Comparison of ENCODE assay signal across 8 mouse cellular contexts in the genomic region with DNA sequence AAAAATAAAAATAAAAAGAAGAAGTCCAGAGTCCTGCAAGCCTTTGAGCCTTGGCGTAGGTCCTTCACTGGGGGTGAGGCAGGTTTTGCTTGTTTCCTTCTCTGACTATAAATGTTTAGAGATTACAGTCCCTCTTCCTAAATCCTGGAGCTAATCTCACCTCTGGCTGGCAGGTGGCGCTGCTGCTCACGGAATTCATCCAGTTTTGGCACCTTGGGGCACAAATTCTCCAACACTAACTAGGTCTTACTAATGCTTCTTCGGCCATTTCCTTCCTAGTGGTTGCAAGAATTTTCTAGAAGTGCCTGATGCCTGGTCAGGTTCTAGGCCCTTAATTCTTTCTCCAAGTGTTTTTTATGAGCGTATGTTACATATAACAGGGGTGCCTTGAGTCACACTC. TPM values are rescaled to one million over a fixed set of nuclear protein-coding genes. Genes with fewer than 3 reads are reported as not detected.
DNase-seq lines count a peak whose midpoint lies in the region; ATAC-seq and TF ChIP-seq lines count a peak whose summit lies in the region.

No protein-coding gene starts in this region.

- no peaks in the 10 kb centered on the region for H3K9me3 ChIP-seq in hindbrain, embryonic 10.5 days
- H3K9me3 ChIP-seq in hindbrain, embryonic 16.5 days (ENCODE audit: control insufficient read depth, low read length): no peaks in the 10 kb centered on the region

- H3K27me3 ChIP-seq in hindbrain, embryonic 10.5 days (ENCODE audit: insufficient read depth, poor library complexity, severe bottlenecking): peaks cover 5% of the 10 kb centered on the region; the same call in 1 of the 2 replicates
- no peaks in the 10 kb centered on the region for H3K27me3 ChIP-seq in hindbrain, embryonic 16.5 days (replicated peaks; ENCODE audit: control insufficient read depth, insufficient read depth, low read length)

- TF ChIP-seq POLR2A in brain, embryonic 14.5 days (IDR thresholded peaks at IDR 0.05; ENCODE audit: borderline replicate concordance, extremely low read depth, insufficient read depth, insufficient read length, poor library complexity, severe bottlenecking): no peak

- peaks cover 66% of the 10 kb centered on the region for H3K36me3 ChIP-seq in hindbrain, embryonic 10.5 days
- peaks cover 34% of the 10 kb centered on the region for H3K36me3 ChIP-seq in hindbrain, embryonic 16.5 days (ENCODE audit: control insufficient read depth, insufficient read depth, low read length)

- H3K4me2 ChIP-seq in hindbrain, embryonic 16.5 days (ENCODE audit: low read length): no peak overlapping the region

- H3K27ac ChIP-seq in hindbrain, embryonic 10.5 days: no peak overlapping the region
- no peak overlapping the region for H3K27ac ChIP-seq in hindbrain, embryonic 16.5 days (ENCODE audit: low read depth, low read length)

- H3K4me1 ChIP-seq in hindbrain, embryonic 10.5 days (replicated peaks): peaks cover 25% of the 10 kb centered on the region
- H3K4me1 ChIP-seq in hindbrain, embryonic 16.5 days (ENCODE audit: control insufficient read depth, insufficient read depth, low read depth, low read length): peaks cover 12% of the 10 kb centered on the region

- no peak overlapping the region for H3K4me3 ChIP-seq in hindbrain, embryonic 10.5 days
- no peak overlapping the region for H3K4me3 ChIP-seq in hindbrain, embryonic 16.5 days (ENCODE audit: low read length)

- H3K9ac ChIP-seq in hindbrain, embryonic 16.5 days (ENCODE audit: low read depth, low read length): no peak overlapping the region

- TF ChIP-seq CTCF in brain, embryonic 14.5 days (IDR thresholded peaks at IDR 0.05; ENCODE audit: borderline replicate concordance, extremely low read depth, insufficient read depth, insufficient read length): peak; percentile 82

- WGBS in hindbrain, embryonic 10.5 days: 56% methylated on average over 5 of the region's 5 CpGs
- 51% methylated on average over 5 of the region's 5 CpGs for WGBS in hindbrain, embryonic 16.5 days

- DNase-seq in hindbrain, embryonic 10.5 days (ENCODE audit: low spot score): peak; percentile 55
- peak; percentile 58 for DNase-seq in CD4-positive helper T cell, adult 2 months (ENCODE audit: low read depth, low spot score)
- DNase-seq in brain, embryonic 14.5 days (ENCODE audit: low read depth): peak; percentile 79
- DNase-seq in gastrocnemius, postnatal 10 days: peak; percentile 61
- peak; percentile 76 to 82 for DNase-seq in layer of hippocampus, postnatal 10 days (ENCODE audit: low spot score in 2 of 2)
- peak; percentile 73 for DNase-seq in naive thymus-derived CD4-positive, alpha-beta T cell, adult 2 months (ENCODE audit: low read depth)
- DNase-seq in thymus, postnatal 14 days: peak; percentile 71

- ATAC-seq in hindbrain, embryonic 16.5 days: no peak

RNA-seq across cellular contexts. Expression of gene Vps18, which starts 9.8 kb away (rescaled TPM):
- polyA plus RNA-seq in hindbrain, embryonic 10.5 days (2016; fragmentation: Nextera tagmentation; extraction: Ambion mirVana): 23.1 and 26.7 TPM in 2 replicates
- 28.2 and 30.4 TPM in 2 replicates for polyA plus RNA-seq in hindbrain, embryonic 16.5 days (2015; fragmentation: Nextera tagmentation; extraction: Ambion mirVana)
- polyA plus RNA-seq in brain, embryonic 14.5 days (2012; rRNA removed): 26.0 and 28.6 TPM in 2 replicates
- 1 to 10 TPM; 9.7 to 9.9 TPM for total RNA-seq in gastrocnemius, postnatal 10 days (2021)
- total RNA-seq in layer of hippocampus, postnatal 10 days (2021): 10 to 100 TPM; 31.7 to 34.3 TPM

RNA-seq across cellular contexts. Expression of gene Dll4, which starts 27.3 kb away (rescaled TPM):
- 4.7 and 5.8 TPM in 2 replicates for polyA plus RNA-seq in hindbrain, embryonic 10.5 days (2016; fragmentation: Nextera tagmentation; extraction: Ambion mirVana)
- polyA plus RNA-seq in hindbrain, embryonic 16.5 days (2015; fragmentation: Nextera tagmentation; extraction: Ambion mirVana): 5.3 and 6.0 TPM in 2 replicates
- 5.9 and 9.0 TPM in 2 replicates for polyA plus RNA-seq in brain, embryonic 14.5 days (2012; rRNA removed)
- total RNA-seq in gastrocnemius, postnatal 10 days (2021): 10 to 100 TPM; 12.6 to 12.9 TPM
- total RNA-seq in layer of hippocampus, postnatal 10 days (2021): 1 to 10 TPM; 7.4 to 7.6 TPM

RNA-seq across cellular contexts. Expression of gene Rhov, which starts 27.3 kb away (rescaled TPM):
- polyA plus RNA-seq in hindbrain, embryonic 10.5 days (2016; fragmentation: Nextera tagmentation; extraction: Ambion mirVana): 1.2 and 3.8 TPM in 2 replicates
- 48.2 and 56.9 TPM in 2 replicates for polyA plus RNA-seq in hindbrain, embryonic 16.5 days (2015; fragmentation: Nextera tagmentation; extraction: Ambion mirVana)
- polyA plus RNA-seq in brain, embryonic 14.5 days (2012; rRNA removed): 9.1 and 13.5 TPM in 2 replicates
- total RNA-seq in gastrocnemius, postnatal 10 days (2021): not detected
- 10 to 100 TPM; 12.4 to 15.6 TPM for total RNA-seq in layer of hippocampus, postnatal 10 days (2021)

RNA-seq across cellular contexts. Expression of gene Chac1, which starts 52.7 kb away (rescaled TPM):
- polyA plus RNA-seq in hindbrain, embryonic 10.5 days (2016; fragmentation: Nextera tagmentation; extraction: Ambion mirVana): 0.67 and 0.81 TPM in 2 replicates
- 12.3 and 14.9 TPM in 2 replicates for polyA plus RNA-seq in hindbrain, embryonic 16.5 days (2015; fragmentation: Nextera tagmentation; extraction: Ambion mirVana)
- 5.4 and 6.1 TPM in 2 replicates for polyA plus RNA-seq in brain, embryonic 14.5 days (2012; rRNA removed)
- 10 to 100 TPM in 1 of 2 experiments, 1 to 10 TPM in 1; 7.0 to 18.8 TPM for total RNA-seq in gastrocnemius, postnatal 10 days (2021)
- total RNA-seq in layer of hippocampus, postnatal 10 days (2021): 1 to 10 TPM; 7.6 to 7.8 TPM
